ENCODE assay signal across 12 mouse cellular contexts in the genomic region with DNA sequence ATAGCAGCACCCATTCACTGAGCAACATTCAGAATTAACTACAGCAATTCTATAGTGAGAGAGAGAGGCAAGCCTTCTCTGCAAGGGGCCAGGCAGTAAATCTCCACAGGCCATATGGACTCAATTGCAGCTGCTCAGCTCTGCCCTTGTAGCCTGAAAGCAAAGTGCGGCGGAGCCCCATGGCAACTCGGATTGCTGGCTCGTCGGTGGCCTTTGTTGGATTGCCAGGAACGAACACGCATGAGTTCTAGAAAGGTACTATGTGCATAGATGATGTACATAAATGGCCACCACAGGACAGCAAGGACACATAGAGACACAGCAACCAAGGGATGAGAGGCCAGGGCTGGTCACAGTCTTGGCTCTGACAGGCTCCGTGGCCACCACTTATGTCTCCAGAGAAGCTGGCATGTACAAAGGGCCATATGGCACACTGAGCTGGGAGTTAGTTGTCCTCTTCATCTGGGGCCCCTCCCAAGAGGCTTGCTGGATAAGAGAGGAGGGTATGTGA.
DNase-seq lines count a peak whose midpoint lies in the region; ATAC-seq and TF ChIP-seq lines count a peak whose summit lies in the region.
"Had no signal": no experiment of that assay in that cellular context is flagged by ENCODE, and none has a peak within 500 bp of the region (broad histone marks: within the 10 kb centered on the region; RNA-seq: fewer than 3 reads in every experiment).

No protein-coding gene starts in this region.

- peak; percentile 17 for DNase-seq in R1 (ENCODE audit: low read depth, low spot score)
- DNase-seq in cerebellum, adult 18-20 months = peak; percentile 31 to 48
- peak; percentile 92 for DNase-seq in midbrain, embryonic 11.5 days (ENCODE audit: low spot score, missing footprints)
- DNase-seq in B cell, adult 2 months = no peak
- DNase-seq in adrenal gland, adult (ENCODE audit: inconsistent age in 2 of 2, low spot score in 1 of 2) = no peak
- no peak for DNase-seq in spleen, postnatal 14 days (ENCODE audit: low spot score in 2 of 2)
- no peak for DNase-seq in left cerebral cortex, postnatal 10 days (ENCODE audit: extremely low spot score in 1 of 2, low spot score in 2 of 2)
- DNase-seq: spleen, adult 18-20 months had no signal

- H3K9ac ChIP-seq in midbrain, embryonic 11.5 days (ENCODE audit: low read length) = no peak overlapping the region
- H3K9ac ChIP-seq: limb, embryonic 15.5 days had no signal

- no peak overlapping the region for H3K4me3 ChIP-seq in embryonic fibroblast, embryonic 13.5 days (ENCODE audit: insufficient read depth, low read length)
- H3K4me3 ChIP-seq in midbrain, embryonic 11.5 days (ENCODE audit: low read depth, low read length) = no peak overlapping the region
- H3K4me3 ChIP-seq: limb, embryonic 15.5 days had no signal

- no peaks in the 10 kb centered on the region for H3K9me3 ChIP-seq in midbrain, embryonic 11.5 days (ENCODE audit: control insufficient read depth, low read length)
- H3K9me3 ChIP-seq: limb, embryonic 15.5 days had no signal

- peak; percentile 59; the same call in 1 of the 2 replicates for ATAC-seq in midbrain, embryonic 11.5 days (ENCODE audit: low FRiP score)
- ATAC-seq: inflammation-experienced regulatory T-cells, adult 6 months had no signal

- H3K36me3 ChIP-seq in midbrain, embryonic 11.5 days (ENCODE audit: control insufficient read depth, insufficient read depth, low read length) = no peaks in the 10 kb centered on the region
- H3K36me3 ChIP-seq: G1E; limb, embryonic 15.5 days had no signal

- TF ChIP-seq CTCF in embryonic fibroblast, embryonic 13.5 days (IDR thresholded peaks at IDR 0.05; ENCODE audit: borderline replicate concordance, insufficient read depth, low read length) = no peak

- no peaks in the 10 kb centered on the region for H3K27me3 ChIP-seq in midbrain, embryonic 11.5 days (ENCODE audit: control insufficient read depth, insufficient read depth, low read length)
- H3K27me3 ChIP-seq: limb, embryonic 15.5 days had no signal

- 41% methylated on average over 8 of the region's 8 CpGs for WGBS in midbrain, embryonic 11.5 days

- H3K27ac ChIP-seq in embryonic fibroblast, embryonic 13.5 days (ENCODE audit: insufficient read depth, low read length) = 0 out of 2 replicates have a peak overlapping the region, but pooled peaks have one; percentile 16
- peak overlapping the region; percentile 37 for H3K27ac ChIP-seq in midbrain, embryonic 11.5 days (ENCODE audit: low read depth, low read length)
- H3K27ac ChIP-seq: limb, embryonic 15.5 days had no signal

- no peak overlapping the region for H3K4me2 ChIP-seq in midbrain, embryonic 11.5 days
- H3K4me2 ChIP-seq: limb, embryonic 15.5 days had no signal

- no peak for TF ChIP-seq POLR2A in embryonic fibroblast, embryonic 13.5 days (IDR thresholded peaks at IDR 0.05; ENCODE audit: low read depth, low read length)

- 0 out of 2 replicates have a peak, but pooled peaks cover 8% of the 10 kb centered on the region for H3K4me1 ChIP-seq in embryonic fibroblast, embryonic 13.5 days (ENCODE audit: control insufficient read depth, insufficient read depth, low read length)
- peaks cover 22% of the 10 kb centered on the region for H3K4me1 ChIP-seq in midbrain, embryonic 11.5 days (ENCODE audit: control insufficient read depth, insufficient read depth, low read length)

- intact Hi-C loops in left cerebral cortex, postnatal 10 days (cut with DNase I) = no loop called here

Comparison
In these comparisons a context has a peak if more than half of its experiments do, and no peak if none do; other contexts are left out.
1. DNase-seq: peak in R1 (single experiment), cerebellum, adult 18-20 months (2 of 2) and midbrain, embryonic 11.5 days (single experiment); none in B cell, adult 2 months (0 of 2), adrenal gland, adult (0 of 2), spleen, postnatal 14 days (0 of 2) and left cerebral cortex, postnatal 10 days (0 of 2).